Mouse (Mus musculus) c-Kit-positive CD71-positive TER-119-negative erythroid progenitor cells, embryonic 14.5 days (primary cell): ENCODE measurements around the gene Gm49378.
A peak's percentile ranks its signal among the peaks of the same experiment; 100 is the strongest.

Experiments
- DNase-seq: peaks from one replicate; pipeline ENCODE4 v3.0.0-alpha.2; 2013; ENCODE audit warnings: low read depth

Gene Gm49378

GRCm38 (mm10) chr14:55589771-55590448 is 47.8 kb downstream of the Gm49378 start:
- no peak for DNase-seq

GRCm38 (mm10) chr14:55589271-55589670 is 48.4 kb downstream of the Gm49378 start:
- no peak for DNase-seq

- DNase-seq: no peak
Measured at GRCm38 (mm10) chr14:55586149-55586548, 51.5 kb downstream of the Gm49378 start.

GRCm38 (mm10) chr14:55585566-55585960 is 52.1 kb downstream of the Gm49378 start:
- no peak for DNase-seq

GRCm38 (mm10) chr14:55584702-55585565 is 52.8 kb downstream of the Gm49378 start, which contains the start of gene Emc9:
Emc9 (minus strand) TSS chr14:55585302.
- DNase-seq: peak; percentile 87

GRCm38 (mm10) chr14:55584303-55584701 is 53.4 kb downstream of the Gm49378 start:
- DNase-seq: no peak

GRCm38 (mm10) chr14:55581981-55582681 is 55.6 kb downstream of the Gm49378 start:
- DNase-seq: no peak

GRCm38 (mm10) chr14:55580731-55581130 is 57.0 kb downstream of the Gm49378 start:
- DNase-seq: no peak

- DNase-seq: no peak
Measured at GRCm38 (mm10) chr14:55579511-55580496, 57.9 kb downstream of the Gm49378 start.
